Mouse (Mus musculus): ENCODE results near the gene Upk2.
A peak's percentile ranks its signal among the peaks of the same experiment; 100 is the strongest.

Gene Upk2

DNA sequence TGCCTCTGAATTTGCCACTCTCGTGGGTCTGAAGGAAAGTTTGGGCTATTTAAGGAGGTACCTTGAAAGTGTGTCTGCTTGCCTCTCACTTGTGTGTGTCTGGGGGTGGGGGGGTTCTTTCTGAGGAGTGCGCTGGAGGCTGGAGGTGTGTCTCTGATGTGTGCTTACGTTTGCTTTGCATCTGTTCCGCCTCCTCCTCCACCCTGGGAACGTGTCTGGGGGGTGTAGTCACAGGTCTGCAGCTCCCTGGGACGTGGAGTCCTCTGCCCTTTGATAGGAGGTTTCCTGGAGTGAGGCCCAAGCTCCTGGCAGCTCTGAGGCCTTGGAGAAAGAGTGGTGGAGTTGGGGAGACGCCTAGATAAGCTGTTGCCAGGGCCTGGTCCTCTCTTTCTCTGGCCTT is 32.7 kb upstream of the Upk2 start:
- DNase-seq, result peak; percentile 13

GRCm38 (mm10) chr9:44486741-44487421 is 32.1 kb upstream of the Upk2 start:
- DNase-seq, result no peak

GRCm38 (mm10) chr9:44486335-44486734 is 31.6 kb upstream of the Upk2 start:
- DNase-seq, result no peak

GRCm38 (mm10) chr9:44485516-44486161 is 30.9 kb upstream of the Upk2 start:
- DNase-seq, result no peak

DNA sequence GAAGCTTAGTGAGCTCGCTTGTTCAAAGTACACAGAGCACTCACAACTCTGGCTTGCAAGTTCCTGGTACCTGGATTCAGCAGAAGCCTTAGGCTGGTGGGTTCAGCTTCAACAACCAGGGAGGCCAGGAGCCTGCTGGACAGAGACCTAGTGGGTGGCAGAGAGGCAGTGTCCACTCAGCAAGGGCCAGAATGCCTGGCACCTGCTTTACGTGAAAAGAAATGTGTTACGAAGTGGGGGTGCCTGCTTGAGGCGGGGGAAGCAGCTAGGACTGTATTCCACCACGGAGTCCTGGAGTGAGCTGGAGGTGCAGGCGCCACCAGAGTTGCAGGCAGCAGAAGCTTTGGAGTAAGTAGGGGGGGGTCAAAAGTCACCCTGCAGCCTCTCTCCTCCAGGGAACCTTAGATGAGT is 30.3 kb upstream of the Upk2 start:
- DNase-seq, result no peak

- peak; percentile 15 for DNase-seq
Observed at GRCm38 (mm10) chr9:44484311-44485104, 29.7 kb upstream of the Upk2 start.

- DNase-seq, result peak; percentile 46
Observed at GRCm38 (mm10) chr9:44483510-44484044, 28.8 kb upstream of the Upk2 start.

DNA sequence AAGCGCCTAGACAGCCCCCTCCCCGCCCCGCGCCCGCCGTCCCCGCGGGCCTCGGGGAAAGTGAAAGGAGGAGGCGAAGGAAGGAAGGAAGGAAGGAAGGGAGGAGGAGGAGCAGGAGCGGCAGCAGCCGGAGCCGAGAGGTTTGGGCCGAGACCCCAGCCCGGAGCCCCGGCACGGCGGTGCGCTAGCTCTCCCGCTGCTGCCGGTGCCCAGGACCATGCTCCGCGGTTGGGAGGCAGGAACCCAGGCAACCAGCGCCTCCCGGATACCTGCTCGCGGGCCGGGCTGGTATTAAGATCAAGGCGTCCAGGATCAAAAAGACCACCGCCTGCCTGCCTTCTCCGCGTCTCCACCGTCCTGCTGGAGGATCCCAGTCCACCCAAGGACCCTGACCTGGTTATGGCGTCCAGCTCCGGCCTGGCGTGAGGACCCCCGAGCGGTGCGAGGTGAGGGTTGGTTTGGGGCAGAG is 28.3 kb upstream of the Upk2 start:
- peak; percentile 28 for DNase-seq

DNA sequence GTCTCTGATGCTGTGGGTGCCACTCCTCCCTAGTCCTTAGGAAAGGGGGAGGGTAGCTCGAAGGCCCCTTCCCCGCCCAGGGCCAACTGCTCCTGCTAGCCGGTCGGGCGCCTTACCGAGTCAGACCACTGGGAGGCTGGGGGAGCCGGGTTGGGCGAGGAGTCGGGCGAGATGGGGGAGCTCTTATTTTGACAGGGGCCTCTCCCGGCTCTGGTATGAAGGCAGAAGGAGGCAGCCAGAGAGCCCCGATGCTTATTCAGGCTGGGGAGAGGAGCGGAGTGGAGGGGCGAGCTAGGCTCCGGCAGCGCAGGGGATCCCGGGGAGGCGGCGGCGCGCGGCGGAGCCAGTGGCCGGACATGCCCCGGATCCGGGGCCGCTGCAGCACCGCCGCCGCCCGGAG is 27.8 kb upstream of the Upk2 start, which contains the start of gene Bcl9l:
Gene Bcl9l, plus strand, starts transcription at position 274 of the 400 bp plus-strand sequence.
- DNase-seq, result peak; percentile 92

DNA sequence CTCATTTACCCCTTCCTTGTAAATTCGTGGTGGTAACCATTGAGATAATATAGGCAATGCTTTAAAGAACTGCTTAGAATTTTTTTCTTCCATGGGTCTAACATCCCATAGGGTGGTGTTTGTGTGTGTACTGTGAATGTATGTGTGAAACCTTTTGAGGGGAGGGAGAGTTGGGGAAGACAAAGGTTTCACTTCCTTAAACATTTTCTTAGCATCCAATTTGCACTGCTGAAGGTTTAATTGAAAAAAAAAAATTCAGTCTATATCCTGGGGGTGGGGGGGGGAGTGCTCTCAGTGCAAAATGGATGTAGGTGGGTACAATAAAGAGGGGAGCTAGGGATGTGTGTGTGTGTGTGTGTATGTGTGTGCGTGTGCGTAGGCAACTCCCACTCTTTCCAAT is 27.3 kb upstream of the Upk2 start:
- no peak for DNase-seq

GRCm38 (mm10) chr9:44479628-44480428 is 25.1 kb upstream of the Upk2 start:
- peak; percentile 80 for DNase-seq

DNA sequence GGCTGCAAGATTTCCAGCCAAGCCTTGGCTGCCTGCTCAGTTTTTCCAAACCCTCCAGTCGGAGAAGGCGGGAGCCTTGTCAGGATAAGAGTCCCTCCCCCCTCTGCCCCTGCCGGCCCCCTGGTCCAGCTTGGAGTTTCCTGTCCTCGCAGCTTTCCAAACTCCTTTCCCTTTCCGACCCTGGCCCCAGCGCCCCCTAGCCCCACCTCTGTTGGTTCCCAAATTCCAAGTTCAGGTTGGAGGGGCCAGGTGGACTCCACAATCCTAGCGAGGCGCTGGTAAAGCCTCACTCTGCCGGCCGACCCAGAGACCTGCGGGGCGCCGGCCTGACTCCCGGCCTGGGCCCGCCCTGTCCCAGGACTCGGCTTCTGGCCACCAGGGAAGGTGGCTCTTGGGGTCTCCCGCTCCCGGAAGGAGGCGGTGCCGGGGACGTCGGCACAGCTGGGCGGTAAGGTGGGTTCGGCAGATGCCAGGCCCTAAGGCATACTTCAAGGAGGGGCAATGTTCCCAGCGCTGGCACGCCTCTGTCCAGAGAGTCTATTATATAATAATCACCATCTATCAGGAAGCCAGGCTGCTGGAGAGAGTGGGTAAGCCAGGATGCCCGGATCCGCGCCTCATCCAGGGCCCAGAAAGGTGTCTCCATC is 24.3 kb upstream of the Upk2 start:
- DNase-seq, result peak; percentile 67

DNA sequence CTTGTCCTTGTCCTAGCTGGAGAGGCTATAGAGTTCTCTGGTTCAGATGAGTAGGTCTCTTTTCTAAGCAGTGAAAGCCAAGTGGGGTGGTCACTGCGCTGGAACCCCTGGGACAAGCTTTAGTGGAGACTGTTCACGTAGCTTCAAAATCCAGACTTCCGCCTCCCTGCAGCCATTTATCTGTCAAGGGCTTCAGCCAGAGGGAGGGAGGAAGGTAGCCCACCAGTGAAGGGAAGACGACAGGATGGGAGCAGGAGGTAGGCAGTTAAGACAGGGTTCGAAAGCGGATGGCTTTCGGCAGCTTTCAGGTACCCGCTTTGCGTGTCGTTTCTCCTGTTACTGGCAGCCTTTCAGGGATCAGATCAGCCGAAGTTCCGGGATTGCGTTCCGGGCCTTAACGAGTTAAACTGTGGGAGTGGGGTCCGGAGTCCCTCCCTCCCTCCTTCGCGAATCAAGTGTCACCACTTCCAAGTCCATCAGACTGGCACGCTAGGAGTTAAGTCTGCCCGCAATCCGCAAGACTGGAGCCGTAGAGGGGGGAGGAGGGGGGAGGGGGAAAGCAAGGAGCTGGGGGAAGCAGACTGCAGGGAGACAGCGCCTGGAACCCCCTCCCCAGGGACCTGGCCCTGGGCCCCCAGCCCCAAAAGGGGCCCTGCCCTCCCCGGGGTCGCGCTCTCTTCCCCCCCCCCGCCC is 23.6 kb upstream of the Upk2 start:
- peak; percentile 67 for DNase-seq

DNA sequence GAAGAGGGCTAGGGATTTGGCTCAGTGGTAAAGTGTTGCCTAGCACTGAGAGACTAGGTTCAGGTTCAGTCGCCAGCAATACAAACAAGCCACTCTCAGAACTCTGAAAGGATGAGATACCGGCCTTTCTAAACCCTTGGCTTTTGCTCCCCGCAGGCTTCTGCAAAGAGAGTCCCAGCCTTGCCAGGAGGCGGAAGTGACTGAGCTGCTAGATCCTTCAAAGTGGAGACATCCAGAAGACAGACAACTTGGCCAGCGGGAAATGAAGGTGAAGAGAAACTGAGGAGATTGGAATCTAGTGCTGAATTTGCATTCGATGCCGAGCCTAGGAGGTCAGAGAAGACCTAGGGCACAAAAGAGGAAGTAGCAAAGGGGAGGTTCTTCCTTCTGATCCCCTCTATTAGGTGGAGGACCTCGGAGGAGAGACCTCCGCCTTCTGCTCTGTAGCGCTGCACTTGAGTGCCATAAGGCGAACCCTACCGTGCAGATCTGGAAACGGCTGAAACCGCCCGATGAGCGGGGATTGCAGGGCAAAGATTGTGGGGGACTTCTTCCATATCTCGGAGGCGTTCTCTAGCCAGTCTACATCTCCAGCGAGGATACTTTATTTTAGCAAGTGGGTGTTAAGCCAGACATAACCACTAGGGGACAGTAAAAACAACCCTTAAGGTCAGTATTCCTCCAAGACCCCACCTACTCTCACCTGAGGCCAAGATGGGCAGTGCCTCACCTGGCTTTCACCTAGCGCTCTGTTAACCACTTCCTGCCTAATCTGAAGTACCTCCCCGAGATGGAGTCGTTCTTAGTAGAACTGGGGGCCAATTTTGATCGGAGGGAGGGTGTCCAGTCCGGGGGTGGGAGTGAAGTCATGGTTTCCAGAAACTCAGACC is 22.8 kb upstream of the Upk2 start:
- no peak for DNase-seq

GRCm38 (mm10) chr9:44475936-44476335 is 21.2 kb upstream of the Upk2 start:
- no peak for DNase-seq

- DNase-seq, result no peak
Observed at GRCm38 (mm10) chr9:44474327-44474726, 19.6 kb upstream of the Upk2 start.

GRCm38 (mm10) chr9:44473184-44473583 is 18.4 kb upstream of the Upk2 start:
- DNase-seq, result no peak

- no peak for DNase-seq
Observed at GRCm38 (mm10) chr9:44468800-44469199, 14.0 kb upstream of the Upk2 start.

DNA sequence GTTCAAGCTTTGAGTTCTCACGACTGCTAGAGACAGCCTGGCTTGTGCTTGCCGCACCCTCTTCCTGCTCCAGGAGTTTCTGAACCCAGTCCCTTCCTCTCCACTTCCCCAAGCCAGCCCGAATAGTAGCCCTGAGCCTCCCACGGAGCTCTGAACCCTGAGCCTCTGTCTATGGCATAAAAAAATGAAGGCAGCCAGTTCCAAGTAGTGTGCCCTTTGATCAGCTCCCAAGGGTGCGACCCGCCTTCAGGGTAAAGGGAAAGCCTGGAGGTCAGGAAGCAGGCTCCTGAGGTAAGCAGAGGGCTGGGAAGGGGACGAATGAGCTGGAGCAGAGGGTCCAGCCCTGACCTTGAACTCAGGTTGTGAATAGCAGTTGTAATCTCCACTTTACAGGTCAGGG is 13.4 kb upstream of the Upk2 start:
- no peak for DNase-seq

DNA sequence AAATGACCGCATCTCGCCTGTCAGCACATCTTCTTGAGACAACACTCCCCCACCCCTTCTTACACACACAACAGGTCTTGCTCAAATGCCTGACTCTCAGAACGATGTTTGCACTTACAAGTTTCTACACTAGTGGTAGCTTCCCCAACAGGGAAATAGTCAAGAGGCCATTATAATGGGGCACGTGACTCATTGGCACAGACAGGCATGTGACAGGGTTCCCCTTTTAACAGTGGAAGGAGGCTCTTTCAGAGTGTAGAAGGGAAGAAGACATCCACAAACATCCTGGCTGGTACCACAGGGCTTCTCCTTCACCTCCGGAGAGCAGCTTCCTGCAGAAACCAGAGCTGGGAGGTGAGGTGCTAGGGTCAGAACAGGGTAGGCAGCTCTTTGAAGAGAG is 7.2 kb upstream of the Upk2 start:
- DNase-seq, result no peak
